Mouse (Mus musculus): ENCODE measurements around the gene Ly86. TPM values are rescaled to one million over a fixed set of nuclear protein-coding genes. Genes with fewer than 3 reads are reported as not detected.
A peak's percentile ranks its signal among the peaks of the same experiment; 100 is the strongest.

Ly86 gene
- polyA plus RNA-seq, 1 experiment from 2014 or later: 19.1 TPM

DNA sequence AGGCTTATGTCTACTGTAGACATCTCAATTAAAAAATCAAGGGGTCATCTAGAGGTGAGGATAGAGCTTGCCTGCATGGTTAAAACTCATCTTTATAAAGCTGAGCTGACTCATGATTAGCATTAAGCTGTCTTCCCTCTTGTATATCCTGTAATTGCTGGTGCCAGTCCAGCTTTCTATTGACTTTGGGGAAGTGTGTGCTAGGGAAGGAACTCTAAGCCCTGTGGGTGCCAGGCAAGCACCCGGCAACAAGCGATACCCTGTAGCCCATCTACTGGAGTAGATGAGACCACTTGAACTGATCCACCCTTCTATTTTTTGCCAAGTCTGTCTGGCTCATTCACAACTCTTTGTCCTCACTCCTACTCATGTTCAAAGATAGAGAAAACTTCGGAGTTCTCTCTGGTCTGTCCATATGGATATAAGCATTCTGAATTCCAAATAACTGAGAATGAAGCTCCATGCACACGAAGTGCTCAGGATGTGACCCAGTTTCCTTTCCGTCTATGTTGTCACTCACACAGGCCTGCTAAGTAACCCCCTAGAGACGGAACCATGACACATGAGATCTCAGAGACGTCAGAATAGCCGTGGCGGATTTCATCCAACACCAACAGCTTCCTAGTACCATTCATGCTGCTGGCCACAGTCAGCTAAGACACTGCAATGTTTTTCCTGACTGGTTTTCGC, 10.8 kb downstream of the Ly86 start:
- 53% methylated on average over 10 of the region's 10 CpGs for WGBS (ENCODE audit: insufficient replicate concordance)
- no peak for DNase-seq

DNA sequence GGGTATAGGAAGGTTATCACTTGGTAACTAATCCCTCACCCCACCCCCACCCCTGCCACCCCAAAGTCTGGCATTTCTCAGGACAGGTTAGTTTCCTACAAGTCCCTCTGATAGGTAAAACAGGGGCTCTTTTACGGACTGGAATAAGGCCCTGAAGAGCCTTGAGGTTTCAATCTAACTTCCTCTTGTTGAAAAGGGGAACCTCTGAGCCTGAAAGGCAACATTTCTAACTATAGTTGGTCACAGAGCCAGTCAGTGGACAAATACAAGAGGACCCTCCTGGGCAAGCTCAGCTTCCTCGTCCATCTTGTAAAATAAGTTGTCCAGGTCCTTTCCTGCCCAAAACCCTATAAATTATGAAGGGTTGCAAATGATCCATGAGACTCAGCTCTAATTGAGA, 11.5 kb downstream of the Ly86 start:
- Histone ChIP-seq H3K9ac (replicated peaks) (no peak overlapping the region), H3K4me3 (ENCODE audit: low read depth, low read length) (no peak overlapping the region), H3K4me2 (ENCODE audit: low read depth, low read length) (no peak overlapping the region), H3K9me3 (ENCODE audit: low read length) (no peaks in the 10 kb centered on the region), H3K36me3 (replicated peaks; ENCODE audit: insufficient read depth, low read length) (no peaks in the 10 kb centered on the region), H3K4me1 (ENCODE audit: insufficient read depth) (peaks cover 18% of the 10 kb centered on the region), H3K27ac (ENCODE audit: low read depth) (peak overlapping the region; percentile 59), H3K27me3 (ENCODE audit: insufficient read depth, low read length) (no peaks in the 10 kb centered on the region)
- TF ChIP-seq CTCF (IDR thresholded peaks at IDR 0.05; ENCODE audit: low read depth): no peak
- no peak for TF ChIP-seq EP300 (IDR thresholded peaks at IDR 0.05; ENCODE audit: low read depth)
- ATAC-seq (no peak), DNase-seq (no peak)
- WGBS (ENCODE audit: insufficient replicate concordance): 46% methylated on average over 2 of the region's 2 CpGs

More for the DNA sequence above, 10.8 kb downstream of the Ly86 start:
- TF ChIP-seq CTCF (IDR thresholded peaks at IDR 0.05; ENCODE audit: low read depth): no peak
- TF ChIP-seq EP300 (IDR thresholded peaks at IDR 0.05; ENCODE audit: low read depth): no peak
- no peak overlapping the region for H3K4me2 ChIP-seq (ENCODE audit: low read depth, low read length)
- no peak overlapping the region for H3K4me3 ChIP-seq (ENCODE audit: low read depth, low read length)
- no peaks in the 10 kb centered on the region for H3K36me3 ChIP-seq (replicated peaks; ENCODE audit: insufficient read depth, low read length)
- no peak for ATAC-seq
- peaks cover 18% of the 10 kb centered on the region for H3K4me1 ChIP-seq (ENCODE audit: insufficient read depth)
- H3K9ac ChIP-seq (replicated peaks): no peak overlapping the region
- H3K9me3 ChIP-seq (ENCODE audit: low read length): no peaks in the 10 kb centered on the region
- no peaks in the 10 kb centered on the region for H3K27me3 ChIP-seq (ENCODE audit: insufficient read depth, low read length)
- H3K27ac ChIP-seq (ENCODE audit: low read depth): peak overlapping the region; percentile 59

DNA sequence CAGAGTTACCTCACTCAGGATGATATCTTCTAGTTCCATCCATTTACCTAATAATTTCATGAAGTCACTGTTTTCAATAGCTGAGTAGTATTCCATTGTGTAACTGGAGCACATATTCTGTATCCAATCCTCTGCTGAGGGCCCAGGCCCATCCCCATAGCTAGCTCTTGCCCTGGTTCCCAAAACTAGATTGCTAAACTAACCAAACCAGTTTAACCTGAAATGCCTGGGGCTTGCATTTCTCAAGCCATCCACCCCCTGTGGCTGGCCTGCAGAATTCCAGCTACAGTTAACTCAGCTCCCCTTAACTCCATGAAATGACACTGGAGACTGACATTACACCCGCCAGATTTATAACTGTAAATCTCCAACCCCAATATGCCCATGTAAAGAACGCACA, 13.1 kb downstream of the Ly86 start:
- TF ChIP-seq CTCF (IDR thresholded peaks at IDR 0.05; ENCODE audit: low read depth): no peak
- TF ChIP-seq EP300 (IDR thresholded peaks at IDR 0.05; ENCODE audit: low read depth): no peak
- no peaks in the 10 kb centered on the region for H3K36me3 ChIP-seq (replicated peaks; ENCODE audit: insufficient read depth, low read length)
- DNase-seq: no peak
- no peaks in the 10 kb centered on the region for H3K9me3 ChIP-seq (ENCODE audit: low read length)
- no peak overlapping the region for H3K4me2 ChIP-seq (ENCODE audit: low read depth, low read length)
- no peaks in the 10 kb centered on the region for H3K27me3 ChIP-seq (ENCODE audit: insufficient read depth, low read length)
- H3K4me1 ChIP-seq (ENCODE audit: insufficient read depth): peaks cover 14% of the 10 kb centered on the region
- H3K9ac ChIP-seq (replicated peaks): no peak overlapping the region
- no peak overlapping the region for H3K27ac ChIP-seq (ENCODE audit: low read depth)
- no peak for ATAC-seq
- no peak overlapping the region for H3K4me3 ChIP-seq (ENCODE audit: low read depth, low read length)
- 90% methylated on average over 2 of the region's 2 CpGs for WGBS (ENCODE audit: insufficient replicate concordance)

DNA sequence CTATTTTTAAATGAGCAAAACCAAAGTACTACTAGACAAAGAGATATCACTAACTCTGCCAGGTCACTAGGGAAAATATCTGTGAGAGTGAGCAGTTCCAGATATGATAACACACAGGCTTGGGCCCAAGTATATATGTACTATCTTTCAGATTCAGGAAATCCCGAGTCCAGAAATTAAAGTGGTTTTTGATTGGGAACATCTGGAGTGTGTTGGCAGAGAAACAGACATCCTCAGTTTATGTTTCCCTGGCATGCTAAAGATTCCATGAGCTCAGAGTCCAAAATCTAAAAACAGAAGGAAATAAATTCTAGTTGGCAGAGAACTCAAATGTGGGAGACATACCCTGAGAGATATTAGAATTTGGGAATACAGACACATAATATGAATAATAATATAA, 16.2 kb downstream of the Ly86 start:
- no peak for TF ChIP-seq CTCF (IDR thresholded peaks at IDR 0.05; ENCODE audit: low read depth)
- no peak for TF ChIP-seq EP300 (IDR thresholded peaks at IDR 0.05; ENCODE audit: low read depth)
- no peaks in the 10 kb centered on the region for H3K27me3 ChIP-seq (ENCODE audit: insufficient read depth, low read length)
- no peak for DNase-seq
- no peak overlapping the region for H3K4me2 ChIP-seq (ENCODE audit: low read depth, low read length)
- H3K9me3 ChIP-seq (ENCODE audit: low read length): no peaks in the 10 kb centered on the region
- no peaks in the 10 kb centered on the region for H3K36me3 ChIP-seq (replicated peaks; ENCODE audit: insufficient read depth, low read length)
- H3K9ac ChIP-seq (replicated peaks): no peak overlapping the region
- no peak for ATAC-seq
- no peak overlapping the region for H3K27ac ChIP-seq (ENCODE audit: low read depth)
- 71% methylated on average over 1 of the region's 1 CpGs for WGBS (ENCODE audit: insufficient replicate concordance)
- H3K4me1 ChIP-seq (ENCODE audit: insufficient read depth): no peaks in the 10 kb centered on the region
- H3K4me3 ChIP-seq (ENCODE audit: low read depth, low read length): no peak overlapping the region

DNA sequence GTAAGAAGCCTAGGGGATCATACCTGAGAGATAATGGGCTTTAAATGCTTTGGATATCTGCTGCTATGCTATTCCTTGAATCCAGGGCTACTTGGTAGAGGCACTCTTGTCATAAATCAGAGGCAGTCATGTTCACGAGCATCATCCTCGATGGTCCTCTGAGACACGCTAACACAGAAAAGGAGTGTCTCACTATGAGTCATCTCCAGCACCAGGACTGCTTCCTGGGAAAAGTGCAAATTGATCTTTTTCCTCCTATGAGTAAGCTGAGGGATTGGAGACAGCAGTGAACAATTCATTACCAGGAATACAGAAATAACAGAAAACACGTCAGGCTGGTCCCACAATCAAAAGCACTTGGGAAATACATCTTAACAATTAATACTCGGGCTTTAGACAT, 19.3 kb downstream of the Ly86 start:
- no peak for DNase-seq
- no peak overlapping the region for H3K9ac ChIP-seq (replicated peaks)
- no peaks in the 10 kb centered on the region for H3K4me1 ChIP-seq (ENCODE audit: insufficient read depth)
- H3K36me3 ChIP-seq (replicated peaks; ENCODE audit: insufficient read depth, low read length): no peaks in the 10 kb centered on the region
- no peaks in the 10 kb centered on the region for H3K27me3 ChIP-seq (ENCODE audit: insufficient read depth, low read length)
- 67% methylated on average over 5 of the region's 5 CpGs for WGBS (ENCODE audit: insufficient replicate concordance)
- H3K4me3 ChIP-seq (ENCODE audit: low read depth, low read length): no peak overlapping the region
- no peak overlapping the region for H3K27ac ChIP-seq (ENCODE audit: low read depth)
- TF ChIP-seq CTCF (IDR thresholded peaks at IDR 0.05; ENCODE audit: low read depth) (no peak), EP300 (IDR thresholded peaks at IDR 0.05; ENCODE audit: low read depth) (no peak)
- H3K9me3 ChIP-seq (ENCODE audit: low read length): no peaks in the 10 kb centered on the region
- no peak overlapping the region for H3K4me2 ChIP-seq (ENCODE audit: low read depth, low read length)
- no peak for ATAC-seq

DNA sequence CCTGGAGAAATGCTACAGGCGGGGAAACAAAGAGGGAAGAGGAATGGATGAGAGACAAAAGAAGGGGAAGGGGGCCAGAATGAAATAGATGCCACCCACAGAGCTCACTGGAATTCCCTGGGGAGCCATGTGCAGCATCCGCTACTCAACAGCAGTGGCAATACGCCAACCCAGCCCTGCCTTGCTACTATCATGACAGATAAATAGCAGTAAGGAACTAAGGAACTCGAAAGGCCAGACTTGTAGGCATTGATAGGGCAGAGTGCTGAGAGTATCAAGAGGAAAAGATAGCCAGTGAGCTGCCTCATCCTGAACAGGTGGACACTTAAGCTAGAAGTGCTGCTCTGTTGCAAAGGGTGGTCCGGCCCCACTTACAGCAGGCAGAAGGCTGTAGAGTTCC, 31.4 kb downstream of the Ly86 start:
- no peaks in the 10 kb centered on the region for H3K27me3 ChIP-seq (ENCODE audit: insufficient read depth, low read length)
- H3K4me1 ChIP-seq (ENCODE audit: insufficient read depth): no peaks in the 10 kb centered on the region
- ATAC-seq (no peak), DNase-seq (no peak)
- TF ChIP-seq CTCF (IDR thresholded peaks at IDR 0.05; ENCODE audit: low read depth): no peak
- no peak for TF ChIP-seq EP300 (IDR thresholded peaks at IDR 0.05; ENCODE audit: low read depth)
- H3K36me3 ChIP-seq (replicated peaks; ENCODE audit: insufficient read depth, low read length): no peaks in the 10 kb centered on the region
- H3K9me3 ChIP-seq (ENCODE audit: low read length): no peaks in the 10 kb centered on the region
- no peak overlapping the region for H3K9ac ChIP-seq (replicated peaks)
- H3K4me2 ChIP-seq (ENCODE audit: low read depth, low read length): no peak overlapping the region
- 69% methylated on average over 5 of the region's 5 CpGs for WGBS (ENCODE audit: insufficient replicate concordance)
- H3K4me3 ChIP-seq (ENCODE audit: low read depth, low read length): no peak overlapping the region
- no peak overlapping the region for H3K27ac ChIP-seq (ENCODE audit: low read depth)
